Mouse (Mus musculus) embryo, embryonic 9.5 days (tissue): ENCODE results near the gene Olfm1.

Experiments used
- DNase-seq: peaks from one replicate; pipeline ENCODE4 v3.0.0-alpha.2; 2017; ENCODE audit errors: extremely low spot score

Gene Olfm1

DNA sequence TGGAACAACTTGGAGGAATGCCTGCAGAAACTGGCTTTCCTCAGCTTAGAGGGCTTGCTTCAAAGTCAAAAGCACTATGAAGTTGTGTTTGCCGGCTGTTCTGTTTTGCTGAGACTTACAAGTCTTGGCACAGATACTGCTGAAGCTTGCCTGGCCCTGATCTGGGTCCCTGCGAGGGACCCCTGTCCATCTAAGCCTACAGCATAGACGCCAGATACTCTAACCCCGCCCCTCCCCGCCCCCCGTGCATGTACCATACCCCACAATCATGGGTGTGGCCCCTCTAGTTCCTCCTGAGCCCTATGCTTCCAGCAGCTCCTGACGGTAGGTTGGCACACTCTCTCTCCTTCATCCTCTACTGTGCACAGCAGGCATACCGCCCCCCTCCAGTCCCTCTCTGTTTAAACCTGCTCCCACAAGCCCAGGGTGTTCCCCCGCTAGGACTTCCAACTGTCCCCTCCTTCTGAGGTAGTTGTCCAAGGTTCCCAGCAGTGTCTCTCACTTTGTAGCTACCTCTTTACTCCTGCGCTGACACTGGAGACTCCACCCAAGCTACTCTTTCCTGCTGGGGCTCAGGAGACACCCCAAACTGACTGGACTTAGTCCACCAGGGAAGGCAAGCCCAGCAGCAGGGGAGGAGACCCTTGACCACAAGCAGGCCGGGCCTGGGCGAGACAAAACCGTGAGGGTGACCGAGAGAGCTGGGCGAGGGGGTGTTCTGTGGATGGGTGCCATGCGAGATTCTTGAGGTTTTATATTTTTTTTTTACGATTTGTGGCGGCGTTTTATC is 12.1 kb downstream of the Olfm1 start:
- DNase-seq = peak; percentile 11

DNA sequence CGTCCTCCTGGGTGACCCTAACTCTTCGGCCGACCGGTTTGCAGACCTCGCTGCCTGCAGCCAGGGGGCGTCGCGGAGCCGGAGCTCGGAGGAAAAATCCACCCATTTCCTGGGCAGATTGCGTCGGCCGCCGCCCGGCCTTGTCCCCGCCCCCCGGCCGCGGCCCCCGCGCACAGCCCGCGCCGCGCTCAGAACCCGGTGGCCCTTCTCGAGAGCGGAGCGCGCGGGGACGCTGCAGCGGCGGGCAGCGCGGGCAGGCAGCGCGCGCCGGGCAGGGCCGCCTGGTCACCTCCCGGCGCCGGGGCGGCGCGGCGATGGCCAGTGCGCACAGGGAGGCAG is 12.6 kb downstream of the Olfm1 start:
- DNase-seq = peak; percentile 85

DNA sequence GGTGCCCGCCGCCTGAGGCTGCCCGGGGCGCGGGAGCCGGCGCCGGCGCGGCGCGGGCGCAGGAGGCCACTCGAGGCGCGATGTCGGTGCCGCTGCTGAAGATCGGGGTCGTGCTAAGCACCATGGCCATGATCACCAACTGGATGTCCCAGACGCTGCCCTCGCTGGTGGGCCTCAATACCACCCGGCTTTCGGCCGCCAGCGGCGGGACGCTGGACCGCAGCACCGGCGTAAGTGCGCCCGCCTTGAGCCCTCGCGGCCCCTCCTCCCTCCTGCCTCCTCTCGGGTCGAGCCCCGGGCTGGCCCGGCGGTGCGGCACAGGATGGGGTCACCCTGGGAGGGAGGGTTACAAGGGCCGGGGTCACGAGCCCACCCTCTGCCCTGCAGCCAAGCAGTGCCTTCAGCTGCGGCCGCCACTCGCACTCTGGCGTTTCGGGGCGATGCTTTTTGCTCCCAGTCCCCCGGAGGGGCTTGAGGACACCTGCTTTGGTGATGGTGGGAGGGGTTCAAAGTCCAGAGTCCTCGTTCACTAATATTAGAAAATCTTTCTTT is 13.2 kb downstream of the Olfm1 start:
- peak; percentile 62 for DNase-seq

DNA sequence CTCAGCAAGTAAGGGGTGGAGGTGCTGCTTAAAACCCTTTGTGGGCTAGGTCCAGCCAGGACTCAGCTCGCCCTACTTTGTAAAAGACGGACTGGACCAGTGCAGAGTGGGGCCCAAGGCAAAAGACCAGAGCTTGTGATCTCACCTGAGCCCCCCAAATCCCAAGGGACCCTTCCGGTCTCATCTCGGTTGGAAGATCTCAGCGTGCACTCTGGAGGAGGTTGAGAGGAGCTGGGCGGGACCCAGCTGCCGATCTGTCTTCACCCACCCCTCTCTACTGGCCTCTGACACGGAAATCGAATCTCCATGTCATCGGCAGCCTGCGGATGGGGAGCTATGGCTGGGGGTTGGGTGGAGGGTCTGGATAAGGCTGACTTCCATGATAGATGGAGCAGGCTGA is 13.7 kb downstream of the Olfm1 start:
- peak; percentile 47 for DNase-seq

DNA sequence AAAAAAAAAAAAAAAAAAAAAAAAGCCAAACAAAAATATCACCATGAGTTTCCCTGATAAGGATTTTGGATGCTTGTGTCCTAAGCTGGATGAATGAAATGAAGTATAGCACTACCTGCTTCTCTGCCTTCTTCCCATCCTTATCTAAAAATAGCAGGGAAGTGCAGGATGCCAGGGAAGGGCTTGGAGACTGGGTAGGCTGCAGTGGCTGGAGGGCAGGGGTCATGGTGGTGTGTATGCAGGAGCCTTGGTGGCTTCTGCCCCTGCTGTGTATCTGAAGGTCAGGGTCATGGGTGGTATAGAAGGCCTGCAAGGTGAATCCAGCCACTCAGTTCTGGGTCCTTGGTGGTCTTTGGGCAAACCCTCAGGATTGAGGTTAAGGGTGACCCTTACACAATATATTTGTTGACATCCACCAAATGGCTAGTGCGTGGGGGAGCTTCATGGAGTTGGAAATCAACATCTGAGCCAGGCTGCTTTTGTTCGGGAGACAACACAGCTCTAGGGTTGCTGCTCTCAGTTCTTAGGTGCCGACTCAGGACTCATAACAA is 14.5 kb downstream of the Olfm1 start:
- no peak for DNase-seq

DNA sequence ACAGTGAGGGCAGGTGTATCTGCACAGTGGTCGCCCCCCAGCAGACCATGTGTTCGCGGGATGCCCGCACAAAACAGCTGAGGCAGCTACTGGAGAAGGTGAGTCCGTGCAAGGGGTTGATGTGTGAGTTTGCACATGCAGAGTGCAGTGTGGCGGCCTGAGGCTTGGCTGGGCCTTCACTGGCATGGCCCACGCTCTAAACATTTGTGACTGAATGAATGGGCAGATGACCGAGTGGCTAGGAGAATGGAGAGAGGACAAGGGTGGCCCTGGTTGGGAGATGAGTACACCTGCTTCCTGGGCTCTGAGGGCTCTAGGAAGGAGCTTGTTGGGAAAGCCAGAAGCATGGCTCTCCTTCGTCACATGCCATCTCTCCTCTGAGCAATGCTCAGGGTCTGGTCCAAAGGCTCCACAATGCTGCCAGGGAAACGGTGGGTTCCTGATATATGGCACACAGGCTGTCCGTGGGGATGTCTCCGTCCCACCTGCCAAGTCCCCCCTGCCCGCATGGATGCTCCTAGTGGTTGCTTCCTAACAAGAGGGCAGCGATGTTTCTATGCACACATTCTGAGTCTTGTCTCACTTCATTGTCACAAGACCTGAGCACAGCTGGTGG is 15.4 kb downstream of the Olfm1 start:
- DNase-seq = no peak

DNA sequence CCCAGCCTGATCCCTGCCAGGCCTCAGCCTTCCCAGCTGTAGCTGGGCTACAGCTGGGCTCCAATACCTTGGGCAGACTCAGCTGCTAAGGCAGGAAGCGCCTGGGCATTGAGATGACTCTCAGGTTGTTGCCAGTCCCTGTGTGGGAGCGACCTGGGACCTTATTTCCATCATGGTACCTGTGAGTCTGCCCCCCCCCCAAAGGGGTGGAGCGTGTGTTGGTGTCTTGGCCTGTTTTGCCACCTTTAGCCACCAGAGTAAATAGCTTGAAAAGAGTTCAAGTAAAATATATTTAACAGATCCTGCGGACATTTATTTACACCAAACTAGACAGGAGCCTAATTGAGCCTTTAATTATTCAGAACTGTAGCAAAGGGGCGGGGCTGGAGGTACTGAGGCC is 16.4 kb downstream of the Olfm1 start:
- DNase-seq = no peak

DNA sequence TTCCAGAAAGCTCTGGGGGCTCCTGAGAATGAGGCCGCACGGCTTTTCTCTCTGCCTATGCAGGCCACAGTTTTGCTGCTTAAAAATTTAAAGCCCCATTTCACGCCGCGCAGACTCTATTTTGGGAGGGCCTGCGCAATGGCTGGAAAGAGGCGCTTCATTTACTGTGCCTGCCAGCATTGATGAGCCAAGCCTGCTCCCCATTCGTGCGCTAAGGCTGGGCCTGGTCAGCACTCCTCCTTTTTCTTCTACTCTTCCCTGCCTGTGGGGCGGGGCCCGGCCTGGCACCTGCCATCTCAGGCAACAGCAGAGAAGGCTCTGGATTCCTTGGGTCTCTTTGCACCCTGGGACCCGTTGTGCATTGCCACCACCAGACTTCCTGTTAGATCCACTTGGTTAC is 16.9 kb downstream of the Olfm1 start:
- DNase-seq = no peak

DNA sequence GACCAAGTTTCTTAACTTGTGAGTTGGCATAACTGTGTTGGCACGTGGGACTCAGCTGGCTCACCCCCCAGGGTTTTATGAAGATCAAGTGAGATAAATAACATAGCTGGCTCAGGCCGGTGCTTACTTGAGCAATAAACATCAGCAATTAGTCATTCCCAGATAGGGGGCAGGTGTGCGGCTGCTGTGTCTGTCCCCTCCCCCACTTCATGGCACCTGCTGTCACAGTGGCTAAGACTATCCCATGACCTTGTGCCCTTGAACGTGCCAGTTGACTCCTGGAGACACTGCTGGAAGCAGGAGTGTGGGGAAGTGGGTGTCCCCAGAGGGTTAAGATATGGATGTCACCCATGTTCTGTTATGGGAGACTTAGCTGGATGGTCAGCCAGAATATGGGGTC is 17.5 kb downstream of the Olfm1 start:
- no peak for DNase-seq

DNA sequence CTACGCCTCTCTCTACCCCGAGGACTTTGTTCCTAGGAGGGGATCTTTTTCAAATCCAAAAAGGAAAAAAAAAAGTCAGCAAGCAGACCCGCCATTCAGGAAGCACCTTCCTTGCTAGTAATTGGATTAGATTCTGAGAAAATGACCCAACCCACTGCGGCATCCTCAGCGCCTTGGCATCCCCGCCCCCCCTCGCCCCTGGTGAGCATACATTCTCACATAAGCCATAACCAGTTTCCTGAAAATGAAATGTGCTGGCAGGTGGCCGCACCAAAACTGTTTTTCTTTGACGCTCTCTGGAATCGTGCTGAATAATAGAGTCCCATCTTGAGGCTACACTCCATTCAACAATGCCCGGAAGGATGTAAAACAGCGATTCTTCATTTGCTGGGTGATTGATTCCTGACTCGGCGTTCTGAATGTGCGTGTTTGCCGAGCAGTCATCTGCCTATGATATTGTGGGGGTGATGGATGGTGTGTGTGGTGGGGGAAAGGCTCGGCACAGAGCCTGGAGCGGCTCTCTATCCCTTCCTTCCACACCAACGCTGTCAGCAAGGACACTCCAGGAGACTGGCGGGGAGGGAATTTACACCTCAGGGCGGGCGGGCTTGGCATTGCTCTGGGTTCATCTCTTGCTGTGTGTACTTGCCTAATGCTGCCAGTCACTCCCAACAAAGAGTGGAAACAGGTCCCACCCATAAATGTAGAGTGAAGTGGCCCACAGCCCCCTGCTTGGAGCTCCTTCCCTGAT is 18.9 kb downstream of the Olfm1 start:
- no peak for DNase-seq

DNA sequence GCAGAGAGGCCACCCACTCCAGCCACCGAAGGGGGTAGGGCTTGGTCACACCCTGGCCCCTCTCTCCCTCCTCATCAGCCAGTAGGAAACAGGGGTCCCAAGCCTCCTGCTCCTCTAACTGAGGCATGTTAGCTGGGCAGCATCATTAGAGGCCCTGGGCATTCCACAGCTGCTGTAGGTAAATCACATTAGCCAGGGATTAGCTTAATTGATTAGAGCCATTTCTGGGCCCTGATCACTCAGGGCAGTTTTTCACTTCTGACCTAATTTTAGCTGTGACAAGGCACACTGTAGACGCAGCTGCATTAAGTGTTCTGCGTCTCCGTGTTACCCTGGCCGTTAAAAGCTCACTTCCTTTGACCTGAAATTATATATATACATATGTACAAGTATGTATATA is 20.1 kb downstream of the Olfm1 start:
- DNase-seq = no peak

DNA sequence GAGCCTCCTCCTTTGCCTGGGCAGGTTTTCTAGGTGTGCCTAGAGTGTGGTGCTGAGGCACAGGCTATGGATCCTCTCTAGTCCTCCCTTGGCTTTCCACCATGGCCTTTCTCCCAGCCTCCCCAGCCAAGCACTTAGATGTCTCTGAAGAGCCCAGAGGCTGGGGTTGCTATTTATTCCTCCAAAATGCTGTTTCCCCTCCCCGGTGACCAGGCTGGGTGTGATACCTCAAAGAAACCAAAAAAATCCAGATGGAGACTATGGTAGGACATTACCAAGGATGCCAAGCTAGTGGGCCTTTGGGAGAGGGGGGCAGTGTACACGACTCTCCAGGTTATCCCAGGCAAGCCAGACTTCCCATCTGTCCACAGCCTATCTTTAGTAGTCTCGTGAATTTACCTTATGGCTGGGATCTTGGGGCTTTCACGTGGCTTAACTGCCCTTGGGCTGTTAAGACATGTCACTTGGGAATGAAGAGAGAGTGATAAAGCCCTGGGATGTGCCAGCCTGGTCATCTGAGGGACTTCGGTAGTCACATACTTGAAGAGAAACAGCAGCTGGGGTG is 23.5 kb downstream of the Olfm1 start:
- DNase-seq = no peak

DNA sequence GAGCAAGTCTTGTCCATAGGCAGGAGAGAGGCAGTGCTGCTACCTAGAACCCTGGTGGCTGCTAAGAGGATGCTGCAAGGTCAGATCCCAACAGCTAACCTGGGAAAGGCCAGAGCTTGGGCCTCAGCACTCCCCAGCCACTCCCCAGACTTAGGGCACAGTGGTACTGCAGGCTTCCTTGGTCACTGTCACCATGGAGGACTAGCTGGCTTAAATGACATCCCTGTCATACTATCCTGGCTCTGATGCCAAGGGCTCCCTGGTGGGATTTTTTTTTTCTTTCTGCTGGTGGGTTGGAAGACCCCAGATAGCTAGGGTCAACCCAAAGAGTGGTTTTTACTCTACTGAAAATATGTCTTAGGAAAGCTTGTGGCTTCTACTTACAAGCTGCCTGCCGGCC is 25.0 kb downstream of the Olfm1 start:
- DNase-seq = no peak

DNA sequence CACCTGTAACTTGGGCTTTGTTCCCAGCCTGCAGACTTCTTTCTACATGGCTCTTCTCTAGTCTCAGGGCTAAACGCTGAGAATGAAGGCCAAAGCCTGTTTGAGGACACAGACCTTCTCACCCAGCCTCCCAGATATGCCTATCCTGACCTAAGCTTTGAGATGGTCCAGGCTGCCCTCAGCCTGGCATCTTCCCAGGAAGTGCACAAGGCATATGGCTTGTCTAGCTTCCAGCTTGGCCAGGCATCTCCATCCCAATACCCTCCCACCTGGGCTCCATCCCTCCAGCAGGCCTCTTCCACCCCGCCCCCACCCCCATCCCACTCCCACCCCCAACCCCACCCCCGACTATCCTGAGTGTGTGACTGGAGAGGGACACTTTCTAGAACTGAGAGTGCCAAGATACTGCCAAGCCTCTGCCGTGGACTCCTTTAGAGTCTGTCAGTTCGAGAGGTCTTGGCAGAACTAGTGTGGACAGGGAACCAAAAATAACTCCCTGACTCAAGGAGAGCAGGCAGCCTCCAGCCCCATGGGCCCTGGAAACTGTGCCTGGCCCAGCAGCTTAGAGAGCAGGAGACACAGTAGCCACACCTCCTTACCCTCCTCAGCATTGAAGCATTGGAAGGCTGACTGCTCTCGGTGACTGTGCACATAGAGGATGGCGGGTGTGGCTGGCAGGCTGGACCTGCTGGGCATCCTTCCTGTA is 26.0 kb downstream of the Olfm1 start:
- no peak for DNase-seq

DNA sequence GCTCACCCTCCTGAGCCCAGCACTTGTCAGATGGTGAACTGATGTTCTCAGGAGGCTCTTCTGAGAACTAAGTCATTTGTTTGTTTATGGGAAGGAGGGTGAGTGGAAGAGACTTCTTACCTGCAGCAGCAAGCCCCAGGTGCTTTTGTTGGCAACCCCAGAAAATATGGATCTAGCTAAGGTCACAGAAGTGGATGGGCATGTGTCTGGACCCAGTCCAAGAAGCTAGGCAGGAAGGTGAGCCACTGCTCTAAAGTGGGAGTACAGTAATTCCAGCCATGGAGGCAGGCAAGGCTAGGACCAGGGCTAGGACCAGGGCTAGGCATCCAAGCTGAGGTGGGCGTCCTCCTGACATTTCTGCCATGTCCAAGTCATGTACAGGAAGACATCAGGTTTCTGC is 26.8 kb downstream of the Olfm1 start:
- DNase-seq = no peak

DNA sequence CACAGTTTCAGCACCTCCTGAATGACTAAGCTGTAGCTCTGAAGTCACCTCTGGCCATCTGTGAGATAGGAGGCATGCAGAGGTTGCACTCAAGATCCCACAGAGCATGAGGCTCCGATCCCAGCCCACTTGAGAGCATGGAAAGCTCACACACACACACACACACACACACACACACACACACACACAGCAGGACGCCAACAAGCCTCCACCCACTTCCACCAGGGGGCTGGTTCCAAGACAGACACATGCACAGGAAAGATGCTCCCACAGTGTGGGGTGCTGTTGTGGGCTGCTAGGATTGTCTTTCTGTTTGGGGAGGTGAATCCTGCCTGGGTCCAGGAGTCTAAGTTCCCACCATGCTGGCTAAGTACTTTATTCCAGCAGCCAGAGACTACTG is 29.0 kb downstream of the Olfm1 start:
- DNase-seq = no peak

DNA sequence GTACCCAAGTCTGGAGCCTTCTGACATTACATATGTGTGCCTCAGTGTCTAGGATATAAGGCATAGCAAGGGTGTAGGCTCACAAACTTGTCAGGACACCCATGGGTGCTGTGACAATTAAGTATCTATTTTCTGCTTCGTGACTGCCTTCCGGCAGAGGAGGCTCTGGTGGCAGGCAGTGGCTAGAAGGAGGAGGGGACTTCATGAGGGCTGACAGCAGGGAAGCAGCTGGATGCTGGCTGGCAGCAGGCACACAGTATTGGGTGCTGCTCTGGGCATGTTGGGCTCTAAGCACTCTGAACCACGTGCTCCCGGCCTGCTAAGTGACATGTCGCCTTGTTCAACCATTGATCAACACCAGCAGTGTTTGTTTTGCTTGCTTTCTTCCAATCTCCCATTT is 32.0 kb downstream of the Olfm1 start:
- DNase-seq = no peak

DNA sequence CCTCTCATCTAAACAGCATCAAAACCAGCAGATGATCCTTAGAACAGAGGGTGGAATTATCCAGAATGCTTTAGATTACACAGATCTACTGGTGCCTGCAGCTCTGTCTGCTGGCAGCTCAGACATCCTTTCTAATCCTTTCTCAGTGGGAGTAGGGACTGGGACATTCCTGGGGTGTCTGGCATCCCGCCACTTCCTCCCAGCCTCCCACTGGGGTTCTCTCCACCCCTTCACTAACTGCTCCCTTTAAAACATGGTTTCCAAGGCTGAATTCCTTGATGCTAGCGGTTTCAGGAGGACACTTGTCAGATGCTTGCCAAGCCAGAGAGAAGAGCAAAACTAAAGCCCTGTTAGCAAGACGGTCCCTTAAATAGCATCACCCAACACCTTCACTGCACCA is 33.1 kb downstream of the Olfm1 start:
- DNase-seq = no peak

DNA sequence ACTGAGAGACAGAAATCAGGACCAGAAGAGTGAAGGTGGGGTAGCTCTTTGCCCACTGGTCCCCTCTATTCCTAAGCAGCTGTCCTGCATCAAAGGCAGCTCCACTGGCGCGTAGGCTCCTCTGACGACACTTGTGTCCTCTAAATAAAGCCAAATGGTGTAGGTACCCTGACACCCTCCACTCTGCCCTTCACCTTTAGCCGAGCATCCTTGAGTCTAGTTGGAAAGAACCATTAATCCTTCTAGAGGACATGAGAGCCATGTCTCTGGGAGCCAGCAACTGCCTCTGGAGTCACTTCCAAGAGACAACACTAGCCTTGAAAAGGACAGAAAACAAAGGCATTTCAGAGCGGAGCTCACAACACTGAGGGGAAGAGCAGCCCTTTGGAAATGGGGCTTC is 34.2 kb downstream of the Olfm1 start:
- DNase-seq = no peak

DNA sequence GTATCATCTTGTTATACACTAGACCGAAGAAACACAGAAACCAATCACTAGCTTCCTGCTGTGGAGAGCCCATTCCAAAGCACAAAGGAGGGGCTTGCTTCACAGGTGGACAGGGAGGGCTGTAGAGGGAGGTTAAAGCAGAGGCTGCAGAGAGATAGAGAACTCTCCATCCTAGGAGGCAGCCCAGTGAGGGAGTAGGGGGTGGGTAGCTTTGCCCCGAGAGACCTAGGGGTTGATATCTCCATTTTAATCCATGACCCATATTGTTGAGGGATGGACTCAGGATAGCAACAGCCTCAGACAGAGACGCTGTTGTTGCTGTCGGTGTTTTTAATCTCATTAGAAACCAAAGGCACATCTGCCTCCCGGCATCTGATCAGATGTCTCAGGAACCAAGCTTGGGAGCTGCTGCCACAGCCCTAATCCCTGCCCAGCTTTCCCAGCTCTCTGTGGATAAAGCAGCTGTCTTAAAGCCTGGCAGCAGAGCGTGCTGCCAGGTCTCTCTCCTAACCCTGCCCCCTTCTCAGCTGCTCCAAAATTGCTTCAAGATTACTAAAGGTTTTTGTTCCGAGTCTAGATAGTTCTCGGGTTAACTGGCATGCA is 34.9 kb downstream of the Olfm1 start:
- no peak for DNase-seq

DNA sequence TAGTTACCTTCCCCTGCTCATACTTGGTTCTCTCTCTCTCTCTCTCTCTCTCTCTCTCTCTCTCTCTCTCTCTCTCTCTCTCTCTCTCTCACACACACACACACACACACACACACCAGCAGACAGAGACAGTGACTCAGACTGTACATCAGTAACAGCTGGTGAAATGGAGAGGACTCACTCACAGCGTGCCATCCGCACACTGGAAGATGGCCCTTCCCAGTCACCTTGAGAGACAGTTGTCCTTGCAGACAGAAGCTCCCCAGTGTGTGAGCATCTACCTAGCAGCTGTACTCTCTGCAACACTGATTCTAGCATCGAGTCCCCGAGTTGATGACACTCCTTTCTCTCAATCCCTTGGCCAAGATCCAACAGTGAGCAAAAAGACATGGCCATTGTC is 35.6 kb downstream of the Olfm1 start:
- DNase-seq = no peak
